Mouse (Mus musculus) gastrocnemius, postnatal 25 days (tissue): ENCODE results near the gene Il16. TPM values are rescaled to one million over a fixed set of nuclear protein-coding genes. Genes with fewer than 3 reads are reported as not detected.

Source experiments
- DNase-seq: peaks from one replicate; pipeline ENCODE4 v3.0.0; 2022
- total RNA-seq, 2 experiments: library from RNA; stranded (reverse); gene quantifications; 1 replicate in 1 of 2; 2 replicates in 1 of 2; pipeline ENCODE4 v1.2.3; 2021

The Il16 gene
- total RNA-seq, 2 experiments from 2014 or later = 2.4 to 2.5 TPM

GRCm38 (mm10) chr7:83604180-83604944 is 141.2 kb downstream of the Il16 start:
- DNase-seq = no peak

- DNase-seq = no peak
Observed at GRCm38 (mm10) chr7:83599913-83600286, 145.6 kb downstream of the Il16 start.

GRCm38 (mm10) chr7:83598997-83599912 is 146.3 kb downstream of the Il16 start:
- DNase-seq = no peak

- no peak for DNase-seq
Observed at GRCm38 (mm10) chr7:83597063-83597462, 148.5 kb downstream of the Il16 start.

GRCm38 (mm10) chr7:83594056-83594455 is 151.5 kb downstream of the Il16 start:
- DNase-seq = no peak

Other genes starting within 250 kb of the Il16 start
- under 1 TPM; 0.05 to 0.08 TPM for gene Tmc3, start 160.8 kb downstream of the Il16 start, total RNA-seq
- 1 to 10 TPM; 4.7 to 5.3 TPM for gene Stard5, start 113.8 kb downstream of the Il16 start, total RNA-seq
- gene Cfap161, start 49.2 kb upstream of the Il16 start, total RNA-seq = not detected
- gene Tlnrd1, start 138.6 kb upstream of the Il16 start, total RNA-seq = 1 to 10 TPM; 2.1 to 2.6 TPM
- 10 to 100 TPM; 26.4 to 27.4 TPM for gene Mesd, start 138.7 kb upstream of the Il16 start, total RNA-seq